Mouse (Mus musculus) liver, embryonic 13.5 days (tissue): ENCODE data around the gene Fam189a1. TPM values are rescaled to one million over a fixed set of nuclear protein-coding genes. Genes with fewer than 3 reads are reported as not detected.

Experiments
- microRNA-seq: library from miRNA; unstranded; fragments of <30 nt; microRNA quantifications from one replicate; pipeline ENCODE4, GENCODE M21; 2016
- polyA plus RNA-seq: library from polyadenylated mRNA; unstranded; fragments of >200 nt; fragmentation: Nextera tagmentation; extraction: Ambion mirVana; gene quantifications from 2 replicates; pipeline ENCODE4 v1.2.1, GENCODE M21; 2015

The Fam189a1 gene
- polyA plus RNA-seq, 1 experiment from 2014 or later: not detected

Small RNAs within 50 kb of the gene (microRNA-seq; reads per million reads assigned to microRNA genes)
- gene Gm25249: not detected
